Mouse (Mus musculus) brain, embryonic 14.5 days (tissue): ENCODE results near the gene Lrrn2. TPM values are rescaled to one million over a fixed set of nuclear protein-coding genes. Genes with fewer than 3 reads are reported as not detected.

ENCODE experiments used
- DNase-seq: peaks from one replicate; pipeline ENCODE4 v3.0.0-alpha.2; 2011; ENCODE audit warnings: low read depth
- CTCF ChIP-seq: fragments of 200-500 bp; IDR thresholded peaks from 2 replicates; pipeline ENCODE4 v1.5.1; 2012; ENCODE audit warnings: inconsistent platforms, mild to moderate bottlenecking, moderate library complexity, borderline replicate concordance; ENCODE audit not compliant: insufficient read depth, insufficient read length; ENCODE audit errors: extremely low read depth
- POLR2A ChIP-seq: fragments of 200-500 bp; IDR thresholded peaks from 2 replicates; pipeline ENCODE4 v1.6.1; 2012; ENCODE audit warnings: mild to moderate bottlenecking, inconsistent platforms, borderline replicate concordance; ENCODE audit not compliant: poor library complexity, insufficient read depth, insufficient read length, severe bottlenecking; ENCODE audit errors: extremely low read depth
- polyA plus RNA-seq: library from polyadenylated mRNA; depleted of rRNA; stranded (reverse); fragments of >200 nt; gene quantifications from 2 replicates; pipeline ENCODE4 v1.2.3, GENCODE M21; 2012

The Lrrn2 gene
- polyA plus RNA-seq, 1 experiment, result 54.4 TPM

- TF ChIP-seq CTCF, result no peak
- no peak for TF ChIP-seq POLR2A
- no peak for DNase-seq
These were observed 6.6 kb downstream of the Lrrn2 start for GRCm38 (mm10) chr1:132886626-132887025.

- no peak for DNase-seq
- TF ChIP-seq POLR2A (no peak), CTCF (no peak)
These were observed 8.7 kb downstream of the Lrrn2 start for GRCm38 (mm10) chr1:132888811-132889210.

GRCm38 (mm10) chr1:132890161-132890794 lies 10.2 kb downstream of the Lrrn2 start:
- peak; percentile 73 for DNase-seq
- TF ChIP-seq POLR2A (no peak), CTCF (no peak)

- no peak for DNase-seq
- TF ChIP-seq CTCF (no peak), POLR2A (no peak)
These were observed 12.0 kb downstream of the Lrrn2 start for GRCm38 (mm10) chr1:132892065-132892464.

GRCm38 (mm10) chr1:132893311-132894077 lies 13.4 kb downstream of the Lrrn2 start:
- DNase-seq, result no peak
- TF ChIP-seq POLR2A (no peak), CTCF (no peak)

- no peak for TF ChIP-seq CTCF
- TF ChIP-seq POLR2A, result no peak
- no peak for DNase-seq
These were observed 19.0 kb downstream of the Lrrn2 start for GRCm38 (mm10) chr1:132899029-132899428.

- peak; percentile 57 for DNase-seq
- TF ChIP-seq POLR2A (no peak), CTCF (no peak)
These were observed 19.6 kb downstream of the Lrrn2 start for GRCm38 (mm10) chr1:132899626-132900025.

GRCm38 (mm10) chr1:132900945-132901344 lies 20.9 kb downstream of the Lrrn2 start:
- DNase-seq, result no peak

GRCm38 (mm10) chr1:132903519-132903918 lies 23.4 kb downstream of the Lrrn2 start:
- no peak for TF ChIP-seq POLR2A
- no peak for TF ChIP-seq CTCF
- peak; percentile 59 for DNase-seq

More at GRCm38 (mm10) chr1:132900945-132901344, 20.9 kb downstream of the Lrrn2 start:
- TF ChIP-seq CTCF, result no peak
- TF ChIP-seq POLR2A, result no peak

GRCm38 (mm10) chr1:132909090-132909489 lies 29.0 kb downstream of the Lrrn2 start:
- TF ChIP-seq POLR2A (no peak), CTCF (no peak)
- no peak for DNase-seq

GRCm38 (mm10) chr1:132909951-132910350 lies 29.9 kb downstream of the Lrrn2 start:
- DNase-seq, result no peak
- TF ChIP-seq CTCF (no peak), POLR2A (no peak)

GRCm38 (mm10) chr1:132910414-132911041 lies 30.5 kb downstream of the Lrrn2 start:
- TF ChIP-seq POLR2A (no peak), CTCF (no peak)
- DNase-seq, result peak; percentile 61
